Mouse (Mus musculus): ENCODE measurements around the gene Scarf2. TPM values are rescaled to one million over a fixed set of nuclear protein-coding genes. Genes with fewer than 3 reads are reported as not detected.

The Scarf2 gene
- polyA plus RNA-seq, 1 experiment from 2014 or later = 15.3 TPM

DNA sequence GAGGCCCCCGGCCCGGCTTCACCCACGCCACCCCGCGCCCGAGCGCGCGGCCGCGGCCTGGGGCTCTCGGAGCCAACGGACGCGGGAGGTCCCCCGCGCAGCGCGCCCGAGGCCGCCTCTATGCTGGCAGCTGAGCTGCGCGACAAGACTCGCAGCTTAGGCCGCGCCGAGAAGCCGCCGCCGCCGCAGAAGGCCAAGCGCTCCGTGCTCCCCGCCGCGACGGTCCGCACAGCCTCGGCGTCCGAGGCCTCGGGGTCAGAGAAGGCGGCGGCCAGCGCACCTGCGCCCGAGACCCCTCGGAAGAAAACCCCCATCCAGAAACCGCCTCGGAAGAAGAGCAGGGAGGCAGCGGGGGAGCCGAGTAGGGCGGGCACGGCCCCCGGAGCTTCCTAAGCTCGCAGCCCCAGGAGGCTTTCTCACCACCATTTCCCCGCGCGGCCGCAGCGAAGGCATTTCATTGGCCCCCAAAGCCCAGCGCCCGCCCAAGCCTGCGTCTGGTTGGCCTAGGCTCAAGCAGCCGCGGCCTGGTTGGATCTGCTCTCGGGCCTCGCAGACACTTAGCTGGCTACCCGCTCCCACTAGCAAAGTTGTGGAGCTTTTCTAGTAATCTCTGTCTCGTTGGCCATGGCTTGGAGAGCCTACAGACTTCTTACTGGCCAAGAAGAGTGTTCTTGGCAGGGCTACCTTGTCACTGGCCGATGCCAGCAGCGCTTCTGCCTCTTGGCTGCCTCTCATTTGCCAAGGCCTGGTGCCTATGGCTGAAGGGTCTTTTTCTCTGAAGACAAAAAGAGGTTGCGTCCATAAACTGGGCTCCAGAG, 10.3 kb downstream of the Scarf2 start:
- peak overlapping the region; percentile 91 for H3K4me2 ChIP-seq (ENCODE audit: low read depth, low read length)
- peaks cover 24% of the 10 kb centered on the region for H3K27me3 ChIP-seq (ENCODE audit: control insufficient read depth, insufficient read depth, low read length)
- WGBS = 3% methylated on average over 70 of the region's 73 CpGs
- peak overlapping the region; percentile 68 for H3K27ac ChIP-seq (replicated peaks; ENCODE audit: low read depth, low read length)
- peak overlapping the region; percentile 71 for H3K9ac ChIP-seq (replicated peaks; ENCODE audit: low read length)
- H3K4me1 ChIP-seq (ENCODE audit: control insufficient read depth, insufficient read depth, low read length) = peaks cover 35% of the 10 kb centered on the region
- ATAC-seq (replicated peaks; ENCODE audit: insufficient number of reproducible peaks, low FRiP score, low TSS enrichment, low read depth) = peak; percentile 58
- H3K36me3 ChIP-seq (replicated peaks; ENCODE audit: control insufficient read depth, insufficient read depth, low read depth, low read length) = no peaks in the 10 kb centered on the region; the same call in 1 of the 2 replicates
- H3K4me3 ChIP-seq (ENCODE audit: low read depth, low read length) = peak overlapping the region; percentile 43
- H3K9me3 ChIP-seq (replicated peaks; ENCODE audit: control insufficient read depth, low read length) = no peaks in the 10 kb centered on the region
- peak; percentile 94 for DNase-seq (ENCODE audit: low spot score)

DNA sequence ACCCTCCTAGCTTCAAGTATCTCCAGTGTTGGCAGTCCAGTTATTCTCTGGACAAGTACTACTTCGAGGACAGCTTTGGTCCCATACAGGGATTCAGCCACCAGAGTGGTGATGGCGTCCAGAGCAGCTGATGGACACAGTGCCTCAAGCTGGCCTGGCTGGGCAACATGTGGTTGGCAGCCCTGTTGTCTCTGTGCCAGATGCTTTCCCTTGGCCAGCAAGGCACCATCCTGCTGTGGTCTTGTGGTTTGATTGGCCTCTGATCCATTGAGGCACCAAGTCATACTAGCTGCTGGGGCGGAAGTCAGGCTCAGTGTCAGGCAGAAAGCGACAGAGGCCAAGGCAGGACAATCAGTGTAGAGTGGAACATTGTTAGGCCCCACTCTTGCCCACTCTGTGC, 12.0 kb downstream of the Scarf2 start:
- no peaks in the 10 kb centered on the region for H3K36me3 ChIP-seq (replicated peaks; ENCODE audit: control insufficient read depth, insufficient read depth, low read depth, low read length)
- peak; percentile 22 for DNase-seq (ENCODE audit: low spot score)
- no peaks in the 10 kb centered on the region for H3K9me3 ChIP-seq (replicated peaks; ENCODE audit: control insufficient read depth, low read length)
- 79% methylated on average over 4 of the region's 4 CpGs for WGBS
- peaks cover 19% of the 10 kb centered on the region for H3K4me1 ChIP-seq (ENCODE audit: control insufficient read depth, insufficient read depth, low read length)
- peak overlapping the region; percentile 83 for H3K27ac ChIP-seq (replicated peaks; ENCODE audit: low read depth, low read length)
- H3K9ac ChIP-seq (replicated peaks; ENCODE audit: low read length) = peak overlapping the region; percentile 18
- H3K4me3 ChIP-seq (ENCODE audit: low read depth, low read length) = no peak overlapping the region
- ATAC-seq (replicated peaks; ENCODE audit: insufficient number of reproducible peaks, low FRiP score, low TSS enrichment, low read depth) = no peak
- no peak overlapping the region for H3K4me2 ChIP-seq (ENCODE audit: low read depth, low read length)
- peaks cover 9% of the 10 kb centered on the region for H3K27me3 ChIP-seq (ENCODE audit: control insufficient read depth, insufficient read depth, low read length)

DNA sequence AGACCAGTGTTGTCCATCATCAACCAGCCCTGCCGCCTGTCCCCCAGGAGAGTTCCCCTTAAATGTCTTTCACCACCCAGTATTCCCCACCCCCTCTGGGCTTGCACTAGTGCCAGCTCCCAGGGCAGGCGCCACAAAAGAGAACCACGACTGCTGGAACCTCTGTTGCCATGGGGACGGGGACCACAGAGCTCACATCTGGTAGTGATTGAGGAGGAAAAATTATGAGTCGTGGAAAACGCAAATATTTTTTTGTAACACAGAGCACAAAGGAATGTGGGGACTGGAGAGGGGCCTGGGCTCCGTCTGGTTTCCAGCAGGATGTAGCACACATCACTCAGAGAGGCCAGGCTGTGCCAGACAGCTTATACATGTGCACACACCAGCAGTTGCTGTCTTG, 12.6 kb downstream of the Scarf2 start:
- 7% methylated on average over 7 of the region's 7 CpGs for WGBS
- no peak overlapping the region for H3K4me2 ChIP-seq (ENCODE audit: low read depth, low read length)
- H3K9me3 ChIP-seq (replicated peaks; ENCODE audit: control insufficient read depth, low read length) = no peaks in the 10 kb centered on the region
- ATAC-seq (replicated peaks; ENCODE audit: insufficient number of reproducible peaks, low FRiP score, low TSS enrichment, low read depth) = peak; percentile 81
- H3K27me3 ChIP-seq (ENCODE audit: control insufficient read depth, insufficient read depth, low read length) = peaks cover 8% of the 10 kb centered on the region
- DNase-seq (ENCODE audit: low spot score) = peak; percentile 93
- H3K9ac ChIP-seq (replicated peaks; ENCODE audit: low read length) = peak overlapping the region; percentile 10
- H3K27ac ChIP-seq (replicated peaks; ENCODE audit: low read depth, low read length) = peak overlapping the region; percentile 83
- no peaks in the 10 kb centered on the region for H3K36me3 ChIP-seq (replicated peaks; ENCODE audit: control insufficient read depth, insufficient read depth, low read depth, low read length)
- peaks cover 16% of the 10 kb centered on the region for H3K4me1 ChIP-seq (ENCODE audit: control insufficient read depth, insufficient read depth, low read length)
- no peak overlapping the region for H3K4me3 ChIP-seq (ENCODE audit: low read depth, low read length)

DNA sequence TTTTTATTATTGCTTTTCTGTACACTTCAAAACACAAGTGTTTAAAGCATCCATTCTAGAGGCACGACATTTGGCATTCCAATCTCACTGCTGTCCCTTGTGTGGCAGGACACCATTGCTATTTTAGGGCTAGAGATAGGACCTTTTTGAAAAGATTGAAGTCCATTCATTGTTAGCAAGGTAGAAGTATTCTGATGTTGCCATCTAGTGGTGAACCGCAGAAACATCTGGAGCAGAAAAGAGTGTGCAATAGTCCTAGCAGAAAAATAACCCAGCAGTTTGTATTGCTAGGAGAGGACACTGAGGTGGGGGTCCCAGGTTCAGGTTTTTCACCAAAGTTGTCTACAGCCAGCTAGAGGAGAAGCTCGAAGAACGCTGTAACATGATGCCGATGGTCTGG, 15.0 kb downstream of the Scarf2 start:
- H3K27ac ChIP-seq (replicated peaks; ENCODE audit: low read depth, low read length) = no peak overlapping the region
- H3K9me3 ChIP-seq (replicated peaks; ENCODE audit: control insufficient read depth, low read length) = no peaks in the 10 kb centered on the region
- 6% methylated on average over 5 of the region's 5 CpGs for WGBS
- ATAC-seq (replicated peaks; ENCODE audit: insufficient number of reproducible peaks, low FRiP score, low TSS enrichment, low read depth) (no peak), DNase-seq (ENCODE audit: low spot score) (peak; percentile 80)
- peaks cover 2% of the 10 kb centered on the region; the same call in 1 of the 2 replicates for H3K27me3 ChIP-seq (ENCODE audit: control insufficient read depth, insufficient read depth, low read length)
- no peak overlapping the region for H3K4me2 ChIP-seq (ENCODE audit: low read depth, low read length)
- H3K9ac ChIP-seq (replicated peaks; ENCODE audit: low read length) = no peak overlapping the region
- peaks cover 10% of the 10 kb centered on the region for H3K4me1 ChIP-seq (ENCODE audit: control insufficient read depth, insufficient read depth, low read length)
- H3K36me3 ChIP-seq (replicated peaks; ENCODE audit: control insufficient read depth, insufficient read depth, low read depth, low read length) = no peaks in the 10 kb centered on the region
- H3K4me3 ChIP-seq (ENCODE audit: low read depth, low read length) = no peak overlapping the region

DNA sequence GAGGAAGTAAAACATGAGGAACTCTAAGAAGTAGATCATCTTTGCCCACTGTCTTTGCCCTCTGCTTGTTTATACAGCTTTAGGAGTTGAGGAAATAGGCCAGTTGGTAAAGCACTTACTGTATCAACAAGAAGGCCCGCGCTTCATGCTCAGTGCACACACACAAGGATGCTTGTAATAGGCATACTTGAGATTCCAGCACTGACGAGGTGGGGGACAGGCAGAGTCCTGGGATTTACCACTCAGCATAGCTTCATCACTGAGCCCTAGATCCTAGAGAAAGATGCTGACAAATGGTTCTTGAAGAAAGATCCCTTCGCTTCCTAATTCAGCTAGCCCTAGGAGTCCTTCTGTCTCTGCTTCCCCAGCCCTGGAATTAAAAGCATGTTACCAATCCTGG, 16.1 kb downstream of the Scarf2 start:
- no peaks in the 10 kb centered on the region for H3K36me3 ChIP-seq (replicated peaks; ENCODE audit: control insufficient read depth, insufficient read depth, low read depth, low read length)
- peaks cover 7% of the 10 kb centered on the region; the same call in 1 of the 2 replicates for H3K4me1 ChIP-seq (ENCODE audit: control insufficient read depth, insufficient read depth, low read length)
- H3K4me3 ChIP-seq (ENCODE audit: low read depth, low read length) = no peak overlapping the region
- H3K27me3 ChIP-seq (ENCODE audit: control insufficient read depth, insufficient read depth, low read length) = peaks cover 2% of the 10 kb centered on the region; the same call in 1 of the 2 replicates
- DNase-seq (ENCODE audit: low spot score) = no peak
- no peak overlapping the region for H3K27ac ChIP-seq (replicated peaks; ENCODE audit: low read depth, low read length)
- WGBS = 42% methylated on average over 4 of the region's 4 CpGs
- no peak overlapping the region for H3K4me2 ChIP-seq (ENCODE audit: low read depth, low read length)
- H3K9me3 ChIP-seq (replicated peaks; ENCODE audit: control insufficient read depth, low read length) = no peaks in the 10 kb centered on the region
- ATAC-seq (replicated peaks; ENCODE audit: insufficient number of reproducible peaks, low FRiP score, low TSS enrichment, low read depth) = no peak
- H3K9ac ChIP-seq (replicated peaks; ENCODE audit: low read length) = no peak overlapping the region

DNA sequence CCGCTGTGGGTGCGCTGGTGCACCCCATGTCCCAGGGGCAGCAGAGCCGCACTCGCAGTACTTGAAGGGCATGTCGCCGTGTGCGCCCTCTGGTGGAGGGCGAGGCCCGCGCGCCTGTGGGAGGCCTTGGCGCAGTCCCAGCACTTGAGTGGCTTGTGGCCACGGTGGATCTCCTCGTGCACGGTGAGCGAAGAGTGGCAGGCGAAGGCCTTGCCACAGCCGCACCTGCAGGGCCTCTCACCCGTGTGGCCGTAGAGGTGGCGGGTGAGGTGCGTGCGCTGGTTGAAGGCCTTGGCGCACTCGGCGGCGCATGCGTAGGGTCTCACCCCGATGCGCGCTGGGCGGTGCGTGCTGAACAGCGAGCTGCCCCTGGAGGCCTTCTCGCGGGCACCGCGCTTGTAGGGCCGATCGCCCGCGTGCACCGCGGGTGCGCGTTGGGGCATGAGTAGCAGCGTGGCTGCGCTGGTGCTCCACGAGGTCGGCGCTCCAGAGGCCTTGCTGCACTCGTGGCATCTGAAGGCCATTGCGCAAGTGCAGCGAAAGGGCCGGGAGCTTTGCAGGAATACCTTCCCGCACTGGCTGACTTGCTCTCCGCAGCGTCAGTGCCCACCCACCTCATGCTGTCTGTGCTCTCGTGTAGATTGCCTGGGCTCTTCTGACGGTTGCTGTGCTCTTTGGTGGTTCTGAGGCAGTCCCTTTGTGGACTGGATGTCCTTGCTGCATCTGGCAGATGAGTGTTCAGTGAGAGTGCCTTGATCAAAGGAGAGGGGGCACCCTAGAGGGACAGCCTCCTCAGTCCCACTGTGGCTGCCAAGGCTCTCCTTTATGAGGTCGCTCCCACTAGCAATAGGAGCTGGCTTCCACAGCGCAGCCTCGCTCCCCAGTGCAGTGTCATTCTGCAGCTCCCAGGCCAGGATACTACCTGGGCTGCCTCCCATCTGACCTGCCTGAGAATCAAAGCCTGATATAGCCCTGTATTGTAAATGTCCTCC, 18.6 kb downstream of the Scarf2 start:
- Histone ChIP-seq H3K27me3 (ENCODE audit: control insufficient read depth, insufficient read depth, low read length) (peaks cover 2% of the 10 kb centered on the region; the same call in 1 of the 2 replicates), H3K9me3 (replicated peaks; ENCODE audit: control insufficient read depth, low read length) (no peaks in the 10 kb centered on the region), H3K27ac (replicated peaks; ENCODE audit: low read depth, low read length) (no peak overlapping the region), H3K4me1 (ENCODE audit: control insufficient read depth, insufficient read depth, low read length) (peaks cover 3% of the 10 kb centered on the region; the same call in 1 of the 2 replicates), H3K4me3 (ENCODE audit: low read depth, low read length) (peak overlapping the region; percentile 43), H3K36me3 (replicated peaks; ENCODE audit: control insufficient read depth, insufficient read depth, low read depth, low read length) (no peaks in the 10 kb centered on the region), H3K4me2 (ENCODE audit: low read depth, low read length) (peak overlapping the region; percentile 90), H3K9ac (replicated peaks; ENCODE audit: low read length) (peak overlapping the region; percentile 79)
- 2% methylated on average over 63 of the region's 63 CpGs for WGBS
- peak; percentile 84 for DNase-seq (ENCODE audit: low spot score)
- peak; percentile 79 for ATAC-seq (replicated peaks; ENCODE audit: insufficient number of reproducible peaks, low FRiP score, low TSS enrichment, low read depth)

DNA sequence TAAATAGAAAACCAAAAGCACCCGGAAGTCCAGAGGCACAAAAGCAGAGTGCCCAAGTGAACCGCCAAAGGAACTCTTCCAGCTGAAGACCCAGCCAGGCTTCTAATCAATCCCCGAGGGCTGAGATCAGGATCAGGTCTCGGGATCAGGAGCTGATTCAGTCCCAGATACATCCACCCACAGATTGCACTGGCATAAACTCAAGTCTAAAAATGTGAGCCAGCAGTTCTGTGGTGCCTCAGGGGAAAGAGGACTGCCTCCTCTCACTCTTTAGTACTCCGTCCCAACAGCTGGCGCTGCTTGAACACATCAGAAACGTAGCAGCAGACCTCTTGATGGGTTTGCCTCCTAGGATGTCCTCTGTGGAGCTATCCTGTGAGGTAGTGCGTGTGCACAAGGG, 19.4 kb downstream of the Scarf2 start:
- H3K4me3 ChIP-seq (ENCODE audit: low read depth, low read length) = no peak overlapping the region
- 78% methylated on average over 8 of the region's 8 CpGs for WGBS
- H3K4me2 ChIP-seq (ENCODE audit: low read depth, low read length) = no peak overlapping the region
- peaks cover 2% of the 10 kb centered on the region; the same call in 1 of the 2 replicates for H3K27me3 ChIP-seq (ENCODE audit: control insufficient read depth, insufficient read depth, low read length)
- H3K9me3 ChIP-seq (replicated peaks; ENCODE audit: control insufficient read depth, low read length) = no peaks in the 10 kb centered on the region
- no peak for DNase-seq (ENCODE audit: low spot score)
- no peak overlapping the region for H3K9ac ChIP-seq (replicated peaks; ENCODE audit: low read length)
- H3K36me3 ChIP-seq (replicated peaks; ENCODE audit: control insufficient read depth, insufficient read depth, low read depth, low read length) = no peaks in the 10 kb centered on the region
- ATAC-seq (replicated peaks; ENCODE audit: insufficient number of reproducible peaks, low FRiP score, low TSS enrichment, low read depth) = no peak
- peaks cover 3% of the 10 kb centered on the region; the same call in 1 of the 2 replicates for H3K4me1 ChIP-seq (ENCODE audit: control insufficient read depth, insufficient read depth, low read length)
- no peak overlapping the region for H3K27ac ChIP-seq (replicated peaks; ENCODE audit: low read depth, low read length)
